Mouse (Mus musculus) layer of hippocampus, adult 2 months (tissue): Measurements from ENCODE around the gene Rad54l. TPM values are rescaled to one million over a fixed set of nuclear protein-coding genes. Genes with fewer than 3 reads are reported as not detected.

Experiments used
- DNase-seq, 2 experiments: peaks; one replicate each; pipeline ENCODE4 v3.0.0; 2022; ENCODE audit warnings: low spot score in 2 of 2
- H3K27ac ChIP-seq: fragments of 200-600 bp; 2 replicates; pipeline ENCODE4 v1.8.1; 2022
- H3K4me3 ChIP-seq: fragments of 200-600 bp; 2 replicates; pipeline ENCODE4 v1.8.1; 2022; ENCODE audit warnings: mild to moderate bottlenecking
- CTCF ChIP-seq: fragments of 200-600 bp; conservative IDR thresholded peaks from 2 replicates; pipeline ENCODE4 v1.8.1; 2022; ENCODE audit warnings: antibody characterized with exemption, mild to moderate bottlenecking, moderate library complexity
- total RNA-seq, 2 experiments: library from RNA; stranded (reverse); gene quantifications; 2 replicates each; pipeline ENCODE4 v1.2.3; 2021

Rad54l gene
- total RNA-seq, 2 experiments from 2014 or later, result 0.64 to 0.91 TPM

DNA sequence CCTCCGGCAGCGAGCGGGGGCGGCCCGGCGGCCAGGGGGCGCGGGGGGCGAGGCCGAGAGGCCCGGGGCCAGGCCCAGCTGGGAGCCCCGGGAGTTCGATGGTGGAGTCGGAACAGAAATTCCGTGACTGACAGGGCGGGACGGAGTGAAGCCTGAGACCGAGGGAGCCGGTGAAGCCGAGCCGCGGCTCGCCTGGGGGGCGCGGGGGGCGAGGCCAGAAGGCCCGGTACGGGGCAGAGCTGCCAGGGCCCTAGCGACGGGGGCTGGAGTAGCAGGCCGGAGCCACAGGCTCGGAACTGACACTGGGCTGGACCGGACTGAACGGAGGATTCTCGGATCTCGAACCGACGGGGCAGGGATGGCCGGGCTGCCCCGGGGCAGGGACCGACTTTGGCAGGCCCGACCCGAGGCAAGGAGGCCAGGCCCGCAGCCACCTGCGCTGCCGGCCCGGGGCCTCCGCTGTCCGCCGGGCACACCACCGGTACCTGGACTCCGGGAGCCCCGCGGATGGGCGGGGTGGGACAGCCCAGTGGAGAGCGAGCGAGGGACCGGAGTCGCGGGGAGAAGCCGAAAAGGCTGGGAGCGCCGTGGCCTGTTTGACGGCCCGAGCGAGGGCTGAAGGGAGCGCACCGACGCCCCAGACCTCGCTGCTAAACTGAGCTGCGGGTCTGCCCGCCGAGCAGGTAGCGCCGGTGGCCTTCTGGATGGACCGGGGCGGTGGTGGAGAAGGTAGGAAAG is 47.7 kb downstream of the Rad54l start:
- peak; percentile 70 for TF ChIP-seq CTCF
- peak overlapping the region; percentile 96 for H3K27ac ChIP-seq
- peak in 1 of 2 experiments; percentile 46 for DNase-seq
- H3K4me3 ChIP-seq, result peak overlapping the region; percentile 86

DNA sequence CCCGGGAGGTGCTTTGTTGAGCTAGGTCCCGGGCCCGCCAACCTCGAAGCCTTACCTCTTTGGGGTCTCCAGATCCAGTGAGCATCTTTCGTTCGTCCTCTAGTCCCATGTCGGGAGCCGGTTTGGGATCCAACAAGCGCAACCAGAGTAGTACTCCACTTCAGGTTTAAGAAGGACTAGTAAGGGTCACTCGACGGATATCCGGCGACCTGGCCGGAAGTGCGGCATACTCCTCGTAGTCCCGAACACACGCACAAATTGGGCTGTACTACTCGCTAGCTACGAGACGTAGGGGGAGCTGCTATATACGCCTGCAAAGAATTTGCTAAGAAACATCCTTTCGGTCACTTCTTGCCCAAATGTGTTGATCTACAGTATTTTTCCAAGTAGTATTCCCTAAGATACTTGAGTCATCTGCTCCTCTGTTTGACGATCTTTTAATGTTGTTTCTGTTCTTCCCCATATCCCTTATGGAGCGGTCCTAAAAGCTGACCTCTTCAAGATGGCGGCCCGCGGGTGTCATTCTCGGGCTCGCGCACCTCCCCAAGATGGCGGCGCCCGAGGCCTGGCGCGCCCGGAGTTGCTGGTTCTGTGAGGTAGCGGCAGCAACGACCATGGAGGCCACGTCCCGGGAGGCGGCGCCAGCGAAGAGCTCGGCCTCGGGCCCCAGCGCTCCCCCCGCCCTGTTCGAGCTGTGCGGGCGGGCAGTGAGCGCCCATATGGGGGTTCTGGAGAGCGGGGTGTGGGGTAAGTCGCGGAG is 48.4 kb downstream of the Rad54l start, which contains the start of the genes Uqcrh and Lrrc41:
Gene Uqcrh (minus strand): TSS at position 211 of the 760 bp plus-strand sequence.
Gene Lrrc41 (plus strand): TSS at position 409 of the 760 bp plus-strand sequence.
- H3K4me3 ChIP-seq, result peak within 1 kb of the TSS; percentile 86
- peak within 1 kb of the TSS; percentile 96 for H3K27ac ChIP-seq
- no peak for TF ChIP-seq CTCF
- DNase-seq, result peak; percentile 96

DNA sequence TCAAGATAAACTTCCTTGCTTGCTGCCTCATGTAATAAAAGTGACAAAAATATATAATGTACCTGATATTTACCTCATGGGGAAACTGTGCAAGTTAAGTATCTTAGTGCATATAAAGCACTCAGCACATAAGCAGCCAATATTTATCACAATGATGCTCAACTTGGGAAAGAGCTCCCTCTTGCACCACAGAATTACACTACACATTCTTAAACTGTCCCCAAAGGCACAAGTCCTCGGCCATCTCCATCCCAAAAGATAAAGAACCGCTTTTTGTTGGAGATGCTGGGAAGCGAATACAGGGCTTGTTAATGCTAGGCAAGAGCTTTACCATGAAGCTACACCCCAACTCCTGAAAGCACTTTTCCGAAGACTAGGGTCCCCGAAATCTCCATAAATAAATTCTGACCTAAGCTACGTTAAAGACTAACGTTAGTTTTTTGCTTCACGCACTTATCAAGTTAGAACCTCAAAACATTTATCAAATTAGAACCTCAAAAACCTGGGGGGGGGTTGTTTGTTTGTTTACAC is 49.3 kb downstream of the Rad54l start:
- Histone ChIP-seq H3K27ac (peak overlapping the region; percentile 96), H3K4me3 (peak overlapping the region; percentile 86)
- DNase-seq, result no peak
- peak; percentile 63 for TF ChIP-seq CTCF

DNA sequence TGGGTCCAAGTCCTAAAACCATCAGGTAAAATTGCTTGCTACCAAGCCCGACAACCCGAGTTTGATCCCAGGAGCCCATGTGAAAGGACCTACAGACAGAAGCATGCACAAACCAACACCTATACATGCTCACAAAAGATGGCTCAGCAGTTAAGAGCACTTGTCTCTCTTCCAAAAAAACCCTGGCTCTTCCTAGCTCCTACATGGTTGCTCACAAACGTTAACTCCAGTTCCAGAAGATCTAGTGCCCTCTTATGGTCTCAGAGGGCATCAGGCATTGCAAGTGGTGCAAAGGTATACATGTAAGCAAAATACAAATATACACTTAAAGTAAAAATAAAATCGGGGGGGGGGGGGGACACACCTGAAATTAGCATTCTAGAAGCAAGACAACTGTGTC is 50.3 kb downstream of the Rad54l start:
- DNase-seq, result no peak
- Histone ChIP-seq H3K27ac (no peak overlapping the region), H3K4me3 (peak overlapping the region; percentile 86)
- peak; percentile 59 for TF ChIP-seq CTCF

DNA sequence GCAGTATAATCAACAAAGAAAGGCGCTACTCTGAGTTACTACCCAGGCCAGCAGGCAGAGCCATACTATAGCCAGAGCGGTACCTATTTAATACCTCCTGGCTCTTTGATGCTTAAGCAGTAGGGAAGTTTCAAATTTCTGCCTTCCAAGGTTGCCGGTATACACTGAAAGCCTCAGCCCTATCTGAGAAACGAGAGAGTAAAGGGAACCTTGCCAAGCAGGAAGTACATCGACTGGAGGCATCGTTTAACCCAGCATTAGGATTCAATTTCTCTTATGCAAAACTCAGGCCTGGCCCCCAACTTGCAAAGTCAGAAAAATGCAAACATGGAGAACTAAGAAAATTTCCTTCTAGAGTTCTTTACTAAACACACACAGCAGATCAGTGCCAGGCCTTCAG is 53.4 kb downstream of the Rad54l start:
- DNase-seq, result no peak
- no peak for TF ChIP-seq CTCF
- Histone ChIP-seq H3K27ac (no peak overlapping the region), H3K4me3 (no peak overlapping the region)

DNA sequence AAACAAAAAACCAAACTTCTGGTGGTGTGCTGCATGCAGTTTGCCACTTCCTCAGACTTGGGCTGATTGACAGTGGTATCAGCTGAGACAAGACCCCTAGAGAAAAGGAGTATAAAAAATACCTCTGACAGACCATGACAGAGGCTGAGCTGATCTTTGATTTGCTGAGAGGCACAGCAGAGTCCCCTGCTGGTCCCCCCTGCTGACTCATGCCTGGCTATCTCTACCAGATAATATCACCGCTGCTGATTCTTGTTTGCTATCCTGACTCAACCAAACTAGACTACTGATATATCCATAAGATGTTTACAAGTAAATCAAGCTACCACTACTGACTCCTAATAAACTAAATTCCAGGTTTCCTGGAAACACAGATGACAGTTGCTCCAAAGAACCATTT is 59.6 kb downstream of the Rad54l start:
- Histone ChIP-seq H3K27ac (no peak overlapping the region), H3K4me3 (no peak overlapping the region)
- no peak for TF ChIP-seq CTCF
- DNase-seq, result no peak

DNA sequence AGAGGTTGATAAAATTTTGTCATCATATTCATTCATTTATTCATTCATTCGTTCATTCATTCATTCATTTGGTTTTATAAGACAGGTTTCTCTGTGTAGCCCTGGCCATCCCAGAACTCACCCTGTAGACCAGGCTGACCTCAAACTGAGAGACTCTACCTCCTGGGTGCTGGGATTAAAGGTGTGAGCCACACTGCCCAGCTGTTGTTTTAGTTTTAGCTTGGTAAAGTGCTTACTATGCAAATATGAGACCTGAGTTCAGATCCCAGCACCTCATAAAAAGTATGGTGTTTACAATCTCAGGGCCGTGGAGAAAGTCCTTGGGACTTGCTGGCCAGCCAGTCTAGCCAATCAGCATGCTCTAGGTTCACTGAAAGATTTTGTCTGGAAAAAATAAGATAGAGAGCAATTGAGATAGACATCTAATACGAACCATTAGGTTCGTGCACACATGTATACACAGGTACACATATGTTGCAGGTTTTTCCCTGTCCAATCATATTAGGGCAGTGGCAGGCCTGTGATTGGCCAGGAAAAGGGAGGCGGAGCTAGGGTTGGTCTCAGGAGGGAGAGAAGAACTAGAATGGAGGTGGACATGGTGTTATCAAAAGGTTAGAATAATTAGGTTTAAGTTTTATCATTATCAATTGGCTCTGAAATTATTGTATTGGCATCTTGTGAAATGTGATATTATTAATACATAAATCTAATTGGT is 64.3 kb downstream of the Rad54l start:
- no peak for DNase-seq

DNA sequence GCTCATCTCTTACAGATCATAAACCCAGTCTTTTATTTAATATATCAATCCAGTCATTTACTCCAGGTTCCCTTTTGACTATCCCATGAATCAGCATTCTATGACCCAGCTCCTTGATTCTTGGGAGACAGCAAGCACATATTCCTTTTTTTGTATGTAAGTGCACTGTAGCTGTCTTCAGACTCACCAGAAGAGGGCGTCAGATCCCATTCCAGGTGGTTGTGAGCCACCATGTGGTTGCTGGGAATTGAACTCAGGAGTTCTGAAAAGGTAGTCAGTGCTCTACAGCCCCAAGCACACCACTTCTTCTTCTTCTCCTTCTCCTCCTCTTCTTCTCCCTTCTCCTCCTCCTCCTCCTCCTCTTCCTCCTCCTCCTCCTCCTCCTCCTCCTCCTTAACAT is 65.9 kb downstream of the Rad54l start:
- no peak overlapping the region for H3K27ac ChIP-seq
- TF ChIP-seq CTCF, result peak; percentile 34
- DNase-seq, result no peak
- no peak overlapping the region for H3K4me3 ChIP-seq

More for the DNA sequence above, 64.3 kb downstream of the Rad54l start:
- TF ChIP-seq CTCF, result no peak
- Histone ChIP-seq H3K4me3 (no peak overlapping the region), H3K27ac (no peak overlapping the region)

DNA sequence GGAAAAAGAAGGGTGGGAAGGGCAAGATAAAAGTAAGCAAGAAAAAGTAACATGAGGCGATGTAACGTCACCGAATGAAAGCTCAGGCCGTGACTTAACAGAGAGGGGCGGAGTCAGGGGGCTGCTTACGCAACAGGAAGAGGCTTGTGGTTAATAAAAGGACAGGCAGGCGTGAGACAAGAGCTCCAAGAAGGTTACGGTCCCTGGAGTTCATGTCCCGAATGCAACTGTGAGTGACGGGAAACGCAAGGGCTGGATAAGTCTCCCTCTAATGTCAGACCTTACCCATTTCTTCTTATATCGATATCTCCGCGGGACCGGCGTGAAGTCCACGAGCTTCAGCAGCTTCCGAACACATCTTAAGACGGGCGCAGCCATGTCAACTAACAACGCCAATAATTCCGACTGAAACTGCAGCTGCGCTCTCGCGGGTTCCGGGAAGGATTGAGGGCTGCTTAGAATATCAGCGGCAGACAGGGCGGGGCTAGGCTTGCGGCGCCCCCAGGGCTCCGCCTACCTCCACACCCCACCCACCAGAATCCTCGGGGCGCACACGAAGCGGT is 70.0 kb downstream of the Rad54l start, which contains the start of gene Nsun4:
Gene Nsun4 (minus strand): TSS at position 478 of the 563 bp plus-strand sequence.
- Histone ChIP-seq H3K27ac (peak within 1 kb of the TSS; percentile 94), H3K4me3 (peak within 1 kb of the TSS; percentile 87)
- no peak for TF ChIP-seq CTCF
- DNase-seq, result peak; percentile 90

DNA sequence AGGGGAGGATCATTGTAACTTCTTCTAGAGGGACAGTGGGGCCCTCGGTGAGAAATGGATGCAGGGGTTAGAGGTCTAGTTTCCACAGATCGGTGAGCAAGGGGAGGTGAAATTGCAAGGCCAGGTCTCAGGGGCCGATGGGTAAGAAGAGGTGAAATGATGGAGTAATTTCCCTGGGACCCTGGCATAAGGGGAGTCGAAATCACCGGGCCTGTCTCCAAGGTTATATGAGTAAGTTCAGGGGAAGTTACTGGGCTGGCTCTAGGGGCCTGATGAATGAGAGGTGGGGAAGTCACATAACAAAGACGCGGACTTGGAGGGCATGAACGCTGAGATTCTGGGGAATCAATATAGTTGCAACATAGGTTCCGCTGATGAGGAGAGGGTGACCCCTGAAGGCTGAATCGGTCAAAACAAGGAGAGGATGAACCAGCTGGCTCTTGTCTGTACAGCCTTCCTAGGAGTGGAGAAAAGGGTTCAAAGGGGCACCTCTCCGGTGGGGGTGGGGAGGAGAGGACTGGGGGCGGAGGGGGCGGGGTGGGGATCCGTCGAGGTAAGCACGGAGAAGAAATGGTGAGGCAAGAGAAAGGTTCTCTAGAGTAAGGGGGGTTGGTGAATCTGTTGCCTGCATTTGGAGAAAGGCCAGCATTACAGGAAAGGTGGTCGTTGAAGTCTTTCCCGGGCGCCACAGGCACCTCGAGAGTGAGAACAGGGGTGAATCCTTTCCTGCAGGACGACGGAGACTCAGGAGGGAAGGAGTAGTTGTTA is 70.8 kb downstream of the Rad54l start:
- DNase-seq, result no peak
- TF ChIP-seq CTCF, result peak; percentile 52
- H3K4me3 ChIP-seq, result peak overlapping the region; percentile 87
- peak overlapping the region; percentile 94 for H3K27ac ChIP-seq

DNA sequence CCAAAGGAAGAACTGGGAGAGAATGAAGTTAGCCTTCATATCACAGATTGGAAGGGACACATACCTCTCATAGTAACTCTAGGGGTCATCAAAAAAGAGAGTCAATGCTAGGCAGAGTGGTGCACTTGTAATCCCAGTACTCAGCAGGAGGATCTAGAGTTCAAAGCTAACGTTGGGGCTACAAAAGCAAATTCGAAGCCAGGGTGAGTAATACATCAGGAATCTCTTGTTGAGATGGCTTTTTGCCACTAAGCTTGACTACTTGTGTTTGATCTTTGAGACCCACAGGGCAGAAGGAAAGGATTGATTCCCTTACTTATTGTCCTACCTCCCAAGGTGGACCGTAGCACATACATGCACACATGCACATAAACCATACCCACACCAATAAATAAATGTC is 74.3 kb downstream of the Rad54l start:
- no peak for DNase-seq
- H3K27ac ChIP-seq, result no peak overlapping the region
- no peak overlapping the region for H3K4me3 ChIP-seq
- TF ChIP-seq CTCF, result no peak
